Mouse (Mus musculus) cerebellum, postnatal 4 days (tissue): ENCODE results near the gene Bcar1.
A peak's percentile ranks its signal among the peaks of the same experiment; 100 is the strongest.

Experiments used
- DNase-seq, 2 experiments: peaks; one replicate each; pipeline ENCODE4 v3.0.0; 2022; ENCODE audit warnings: low spot score in 2 of 2, mixed read lengths in 1 of 2

Bcar1 gene

DNA sequence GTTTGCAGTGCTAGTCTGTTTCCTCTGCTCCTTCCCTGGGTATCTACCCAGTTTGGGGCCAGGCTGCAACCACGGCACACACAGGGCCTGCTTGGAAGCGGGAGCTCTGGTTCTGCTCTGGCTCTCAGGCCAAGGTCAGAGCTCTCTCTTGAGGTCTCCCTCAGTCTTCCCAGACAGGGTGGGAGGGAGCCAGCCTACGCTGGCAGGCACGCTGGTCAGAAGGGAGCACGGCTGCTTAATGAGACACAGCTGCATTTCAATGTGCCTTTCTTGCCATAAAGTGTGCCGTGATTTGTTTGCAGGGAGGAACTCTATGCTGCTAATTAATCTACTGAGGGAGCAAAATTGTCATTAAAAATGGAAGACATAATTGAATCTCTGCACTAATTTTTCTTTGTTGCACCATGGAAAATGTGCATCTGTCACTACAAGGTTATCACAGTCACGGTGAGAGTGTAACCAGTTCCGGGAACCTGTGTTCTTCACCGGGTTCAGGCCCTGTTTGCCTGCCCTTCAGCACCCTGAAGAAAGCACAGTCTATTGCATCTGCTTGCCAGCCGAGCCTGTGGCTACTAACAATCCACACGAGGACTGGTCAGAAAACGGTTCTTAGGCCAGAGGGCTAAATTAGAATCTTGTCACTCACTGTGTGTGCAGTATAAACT, 26.3 kb upstream of the Bcar1 start:
- DNase-seq: no peak

DNA sequence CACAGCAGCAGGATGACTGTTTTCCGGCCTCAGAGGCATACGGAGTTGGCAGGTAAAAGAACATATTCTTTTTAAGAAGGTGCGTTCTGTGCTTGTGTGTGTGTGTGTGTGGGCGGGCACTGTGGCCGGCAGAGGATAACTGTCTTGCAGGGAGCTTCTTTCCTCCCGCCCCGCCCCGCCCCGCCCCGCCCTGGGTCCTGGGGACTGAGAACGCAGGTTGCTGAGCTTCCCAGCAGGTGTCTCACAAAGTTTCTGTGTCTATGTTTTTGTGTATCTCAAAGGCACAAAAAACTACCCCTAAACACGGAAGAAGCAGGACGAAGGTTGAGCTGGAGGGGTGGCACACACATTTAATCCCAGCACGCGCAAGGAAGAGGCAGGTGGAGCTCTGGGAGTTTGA, 25.7 kb upstream of the Bcar1 start:
- no peak for DNase-seq

DNA sequence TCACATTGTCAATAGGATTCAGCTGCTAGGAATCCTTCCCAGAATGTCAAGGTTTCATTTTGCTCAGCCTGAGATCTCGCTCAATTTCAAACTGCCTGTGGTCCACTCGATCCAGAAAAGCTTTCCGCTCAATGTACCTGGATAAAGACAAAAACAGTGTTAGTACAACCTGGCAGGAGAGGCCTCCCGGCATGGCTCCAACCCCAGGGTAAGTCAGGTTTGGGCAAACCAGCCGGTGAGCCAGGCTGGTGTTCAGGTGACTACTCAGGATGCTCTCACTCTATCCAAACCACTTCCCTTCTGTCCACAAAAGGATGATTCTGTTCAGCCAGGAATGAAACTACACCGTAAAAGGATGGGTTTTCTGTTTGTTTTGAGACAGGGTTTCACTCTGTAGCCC, 25.0 kb upstream of the Bcar1 start:
- DNase-seq: no peak

- DNase-seq: no peak
These were observed 22.0 kb upstream of the Bcar1 start for GRCm38 (mm10) chr8:111765616-111766015.

- DNase-seq: no peak
These were observed 21.5 kb upstream of the Bcar1 start for GRCm38 (mm10) chr8:111765096-111765495.

DNA sequence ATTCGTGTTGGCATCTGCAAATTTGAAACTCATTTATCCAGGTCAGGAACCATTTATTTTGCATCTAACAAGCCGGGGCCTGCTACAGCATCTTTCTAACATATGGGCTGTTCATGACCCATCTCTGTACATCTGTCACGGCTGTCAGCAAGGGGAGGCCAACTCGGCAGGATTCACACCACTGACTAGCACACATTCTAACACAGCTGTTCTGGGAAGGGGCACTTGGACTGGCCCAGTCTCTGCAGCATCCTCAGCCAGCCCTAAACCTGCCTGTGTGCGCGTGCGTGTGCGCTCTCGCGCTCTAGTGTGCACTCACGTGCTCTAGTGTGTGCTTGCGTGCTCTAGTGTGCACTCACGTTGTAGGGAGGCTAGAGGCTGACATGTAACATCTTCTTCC, 17.1 kb upstream of the Bcar1 start:
- no peak for DNase-seq

- no peak for DNase-seq
These were observed 15.2 kb upstream of the Bcar1 start for GRCm38 (mm10) chr8:111758817-111759216.

DNA sequence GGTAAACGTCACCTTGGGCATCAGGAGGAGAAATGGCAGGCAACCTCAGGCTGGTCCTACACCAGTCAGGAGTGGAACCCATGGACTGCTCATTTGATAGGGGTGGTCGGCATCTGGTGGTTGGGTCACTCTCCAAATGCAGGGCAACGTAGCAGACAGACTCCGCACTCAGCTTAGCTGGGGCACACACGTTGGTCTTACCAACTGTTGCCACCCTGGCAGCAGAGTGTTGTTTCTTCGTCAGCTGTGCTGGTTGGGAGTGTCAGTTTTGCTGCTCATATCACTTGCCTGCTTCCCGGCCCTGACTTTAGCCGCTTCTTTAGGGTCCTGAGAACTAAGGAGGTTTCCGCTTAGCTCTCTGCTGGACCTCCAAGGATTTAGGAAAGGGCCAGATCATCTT, 14.0 kb upstream of the Bcar1 start:
- DNase-seq: no peak

- no peak for DNase-seq
These were observed 11.1 kb upstream of the Bcar1 start for GRCm38 (mm10) chr8:111754736-111755135.

GRCm38 (mm10) chr8:111754088-111754487, 10.5 kb upstream of the Bcar1 start:
- DNase-seq: no peak

- no peak for DNase-seq
These were observed 5.2 kb upstream of the Bcar1 start for GRCm38 (mm10) chr8:111748766-111749165.

- DNase-seq: no peak
These were observed 4.4 kb upstream of the Bcar1 start for GRCm38 (mm10) chr8:111747866-111748649.

GRCm38 (mm10) chr8:111746582-111747465, 3.2 kb upstream of the Bcar1 start:
- no peak for DNase-seq

DNA sequence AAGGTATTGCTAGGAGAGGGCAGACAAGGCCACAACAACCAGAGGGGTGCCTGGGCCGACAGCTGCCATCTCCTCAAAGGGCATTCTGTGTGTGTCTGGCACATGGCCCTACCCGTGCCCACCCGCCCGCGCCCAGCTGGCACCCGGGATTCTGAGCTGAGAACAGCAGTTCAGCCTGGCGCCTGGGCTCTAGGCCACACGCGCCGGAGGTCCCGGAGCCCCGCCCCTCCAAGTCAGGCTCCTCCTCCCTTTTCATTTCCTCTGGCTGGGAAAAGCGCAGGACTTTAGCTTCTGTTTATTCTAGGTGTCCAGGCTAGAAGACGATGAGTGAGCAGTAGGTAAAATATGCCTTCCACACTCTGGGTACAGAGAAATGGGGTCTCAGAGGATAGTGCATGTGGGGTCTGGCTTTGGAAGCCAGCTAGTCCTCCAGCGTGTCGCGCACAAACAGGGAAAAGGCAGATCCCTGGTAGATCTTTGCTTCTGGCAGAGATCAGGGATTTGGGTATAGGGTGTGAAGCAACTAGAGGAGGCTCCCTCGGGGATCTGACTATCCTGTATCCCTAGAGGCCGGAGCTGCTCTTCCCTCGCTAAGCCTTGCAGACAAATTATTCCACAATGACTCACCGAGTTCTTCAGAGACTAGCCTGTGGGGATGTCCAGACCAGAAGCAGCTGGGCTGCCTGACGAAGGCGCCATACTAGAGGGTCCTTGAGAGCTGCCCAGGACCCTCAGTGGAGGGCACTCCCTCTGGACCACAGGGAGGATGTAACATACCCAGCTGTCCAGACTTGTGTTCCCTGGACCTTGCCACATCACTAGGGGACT, 2.2 kb upstream of the Bcar1 start:
- DNase-seq: peak; percentile 57 to 87

GRCm38 (mm10) chr8:111745086-111745485, 1.5 kb upstream of the Bcar1 start:
- no peak for DNase-seq

GRCm38 (mm10) chr8:111743101-111743791, 363 bp downstream of the Bcar1 start:
- DNase-seq: peak in 1 of 2 experiments; percentile 40

GRCm38 (mm10) chr8:111742261-111743037, 1.2 kb downstream of the Bcar1 start:
- DNase-seq: peak in 1 of 2 experiments; percentile 34

- no peak for DNase-seq
These were observed 2.1 kb downstream of the Bcar1 start for GRCm38 (mm10) chr8:111741556-111741955.

DNA sequence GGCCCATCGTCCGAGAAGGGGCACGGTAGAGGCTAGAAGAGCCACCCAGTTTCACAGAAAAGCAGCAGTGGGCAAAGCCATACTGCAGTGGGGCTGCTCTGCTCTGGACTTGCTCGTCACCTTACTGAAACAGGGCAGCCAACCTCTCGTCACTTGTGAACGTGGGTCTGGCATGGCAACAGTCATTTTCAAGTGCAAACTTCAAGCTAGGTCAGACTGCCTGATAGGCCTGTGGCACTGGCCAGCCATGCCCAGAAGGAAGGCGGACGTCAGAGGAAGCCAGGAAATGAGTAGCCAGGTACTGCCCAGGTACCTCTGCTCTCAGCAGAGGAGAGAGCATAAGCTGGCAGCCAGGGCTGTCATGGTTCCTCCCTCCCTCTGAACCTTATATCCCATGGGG, 2.6 kb downstream of the Bcar1 start:
- DNase-seq: no peak

DNA sequence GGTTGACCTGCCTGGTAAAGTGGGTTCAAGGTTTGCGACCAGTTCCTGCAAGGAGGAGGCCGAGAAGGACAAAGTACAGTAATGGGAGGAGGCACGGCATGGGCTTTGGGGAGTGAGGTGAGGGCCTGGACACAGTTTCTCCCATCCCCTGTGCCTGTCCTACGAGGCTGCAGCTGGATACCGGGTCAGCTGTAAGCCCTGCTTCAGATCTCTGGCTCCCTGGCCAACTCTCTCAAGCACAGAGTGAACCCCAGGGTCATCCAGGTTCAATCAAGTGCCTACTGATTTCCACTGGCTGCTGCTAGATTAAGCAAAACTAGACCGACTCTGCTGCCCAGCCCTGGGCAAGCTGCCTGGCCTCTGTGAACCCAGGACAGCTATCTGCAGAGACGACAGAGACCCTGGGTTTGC, 3.3 kb downstream of the Bcar1 start:
- no peak for DNase-seq
